Mouse (Mus musculus) CD8-positive naive resting alpha-beta T cell, adult 57 days (primary cell): ENCODE results near the gene Dhx36. TPM values are rescaled to one million over a fixed set of nuclear protein-coding genes. Genes with fewer than 3 reads are reported as not detected.

Experiments
- total RNA-seq: library from RNA; stranded (reverse); gene quantifications from one replicate; pipeline ENCODE4 v1.2.4, GENCODE M21; 2023

Gene Dhx36
- total RNA-seq, result 55.5 TPM

GRCm38 (mm10) chr3:62506488-62507205, at the start of gene Dhx36:
TSS of gene Dhx36 (minus strand) at chr3:62507004.

Other genes starting within 250 kb of the Dhx36 start
- gene Arhgef26, start 168.7 kb downstream of the Dhx36 start, total RNA-seq, result not detected
- not detected for gene Gpr149, start 98.1 kb upstream of the Dhx36 start, total RNA-seq